Mouse (Mus musculus) lung, postnatal 14 days (tissue): ENCODE data around the gene Bst2.

Experiments used
- DNase-seq: peaks from one replicate; pipeline ENCODE4 v3.0.0; 2021

Bst2 gene

GRCm38 (mm10) chr8:71537028-71537867 is at the start of gene Bst2:
Bst2 (minus strand) TSS chr8:71537456.
- DNase-seq: peak; percentile 92

- DNase-seq: peak; percentile 61
These were observed 49.6 kb upstream of the Bst2 start for GRCm38 (mm10) chr8:71586891-71587290.

DNA sequence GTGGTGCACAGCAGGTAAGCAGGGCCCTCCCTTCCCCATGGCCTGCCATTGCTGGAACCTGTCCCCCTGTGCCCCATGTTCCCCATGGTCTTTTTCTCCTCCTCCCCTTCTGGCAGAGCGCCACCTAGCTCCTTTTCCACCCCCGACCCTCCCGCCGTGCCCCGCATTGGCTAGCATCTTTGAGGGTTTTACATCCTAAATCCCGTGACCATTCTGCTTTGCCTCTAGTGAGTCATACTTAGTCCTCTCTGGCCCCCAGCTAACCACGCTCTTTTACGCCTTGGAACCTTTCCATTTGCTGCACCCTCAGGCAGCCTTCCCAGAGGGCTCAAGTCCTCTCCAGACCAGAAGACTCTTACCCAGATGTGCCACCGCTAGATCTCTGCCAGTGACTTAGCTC is 42.9 kb upstream of the Bst2 start:
- DNase-seq: no peak

- no peak for DNase-seq
These were observed 42.2 kb upstream of the Bst2 start for GRCm38 (mm10) chr8:71579476-71579875.

DNA sequence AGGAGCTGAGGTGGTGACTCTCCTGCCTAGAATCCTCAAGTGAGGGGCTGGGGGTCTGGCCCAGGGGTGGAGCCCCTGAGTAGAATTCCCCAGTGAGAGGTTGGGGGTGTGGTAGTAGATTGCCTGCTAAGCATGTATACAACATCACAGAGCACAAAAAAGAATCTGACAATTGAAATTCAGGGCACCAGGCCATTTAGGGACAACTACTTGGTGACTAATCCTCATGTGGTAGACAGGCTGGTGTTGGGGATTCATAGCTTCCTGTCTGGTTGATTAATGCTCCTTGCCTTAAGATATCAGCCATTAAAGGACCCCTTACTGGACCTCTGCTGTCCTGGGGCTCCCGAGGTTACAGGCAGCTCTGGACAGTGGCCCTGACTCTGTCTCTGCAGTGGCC is 41.8 kb upstream of the Bst2 start:
- DNase-seq: no peak

- no peak for DNase-seq
These were observed 40.7 kb upstream of the Bst2 start for GRCm38 (mm10) chr8:71577856-71578387.

DNA sequence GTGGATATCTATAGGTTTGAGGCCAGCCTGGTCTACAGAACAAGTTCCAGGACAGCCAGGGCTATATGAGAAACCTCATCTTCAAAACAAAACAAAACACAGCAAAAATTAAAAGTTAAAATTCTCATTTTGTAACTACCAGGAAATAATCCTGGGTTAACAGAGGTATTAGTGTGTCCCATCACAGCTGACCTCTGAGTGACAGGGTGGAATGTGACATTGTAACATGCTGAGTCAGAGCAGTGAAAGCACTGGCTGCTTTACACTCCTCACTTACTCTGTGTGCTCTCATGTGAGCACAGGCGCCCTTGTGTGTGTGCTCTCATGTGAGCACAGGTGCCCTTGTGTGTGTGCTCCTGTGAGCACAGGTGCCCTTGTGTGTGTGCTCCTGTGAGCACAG is 37.8 kb upstream of the Bst2 start:
- DNase-seq: no peak

DNA sequence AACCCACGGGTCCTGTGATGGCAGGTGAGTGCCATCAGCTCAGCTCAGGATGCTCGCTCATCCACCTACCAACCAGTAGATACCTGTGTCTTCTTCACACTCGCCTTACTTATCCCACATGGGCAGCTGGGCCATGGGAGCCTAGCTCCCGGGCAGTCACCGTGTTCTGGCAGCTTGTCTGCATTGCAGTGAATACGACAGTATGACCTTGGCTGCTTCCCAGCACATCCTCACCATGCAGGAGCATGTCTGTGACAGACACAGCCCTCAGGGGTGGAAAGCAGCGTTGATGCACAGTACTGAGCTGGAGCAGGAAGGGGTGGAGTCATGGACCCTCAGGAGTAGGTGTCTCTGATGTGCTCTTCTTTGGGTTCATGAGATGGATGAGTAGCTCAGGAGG is 37.2 kb upstream of the Bst2 start:
- no peak for DNase-seq

GRCm38 (mm10) chr8:71572847-71573633 is 35.8 kb upstream of the Bst2 start:
- DNase-seq: no peak

GRCm38 (mm10) chr8:71572077-71572476 is 34.8 kb upstream of the Bst2 start:
- DNase-seq: no peak

DNA sequence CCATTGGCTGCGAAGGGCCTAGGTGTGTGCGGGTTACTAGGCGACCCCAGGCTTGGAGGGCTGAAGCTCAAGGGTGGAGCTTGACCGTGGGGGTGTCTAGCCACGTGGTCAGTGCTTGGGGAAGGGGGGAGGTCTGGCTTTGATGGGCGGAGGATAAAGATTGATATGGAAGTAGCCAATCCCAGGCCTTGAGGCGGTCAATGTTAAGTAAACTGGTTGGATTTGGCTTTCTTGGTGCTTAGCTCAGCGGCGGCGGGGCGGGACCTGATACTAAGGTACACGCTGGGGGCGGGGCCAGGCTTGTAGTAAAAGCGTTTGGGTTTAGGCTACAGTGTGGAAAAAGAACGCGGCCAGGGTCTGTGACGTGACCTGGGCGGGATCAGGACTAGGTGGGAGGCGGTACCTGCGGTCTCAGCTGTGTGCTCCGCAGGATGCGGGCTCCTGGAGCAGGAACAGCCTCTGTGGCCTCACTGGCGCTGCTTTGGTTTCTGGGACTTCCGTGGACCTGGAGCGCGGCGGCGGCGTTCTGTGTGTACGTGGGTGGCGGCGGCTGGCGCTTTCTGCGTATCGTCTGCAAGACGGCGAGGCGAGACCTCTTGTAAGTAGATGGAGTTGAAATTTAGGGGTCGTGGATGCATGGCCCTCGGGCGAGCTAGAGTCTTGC is 33.2 kb upstream of the Bst2 start:
- peak; percentile 92 for DNase-seq

GRCm38 (mm10) chr8:71569366-71570290 is 32.4 kb upstream of the Bst2 start:
- peak; percentile 84 for DNase-seq

DNA sequence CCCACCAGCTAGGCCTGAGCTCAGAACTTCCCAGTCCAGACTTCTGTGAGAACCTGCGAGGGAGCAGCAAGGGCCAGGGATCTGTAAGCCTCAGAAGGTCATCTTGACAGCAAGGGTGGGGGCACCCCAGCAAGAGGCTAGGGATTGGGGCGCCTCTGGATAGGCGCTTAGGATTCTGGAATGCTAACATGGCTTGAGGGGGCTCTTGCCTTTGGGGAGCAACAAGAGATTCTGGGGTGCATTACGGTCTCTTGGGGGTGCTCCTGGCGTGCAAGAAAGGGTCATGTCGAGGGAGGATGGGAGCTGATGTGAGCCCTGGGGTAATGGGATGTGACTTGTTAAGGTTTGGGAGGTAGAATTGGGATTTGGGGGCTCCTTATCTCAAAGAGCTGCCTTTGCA is 31.7 kb upstream of the Bst2 start:
- no peak for DNase-seq

DNA sequence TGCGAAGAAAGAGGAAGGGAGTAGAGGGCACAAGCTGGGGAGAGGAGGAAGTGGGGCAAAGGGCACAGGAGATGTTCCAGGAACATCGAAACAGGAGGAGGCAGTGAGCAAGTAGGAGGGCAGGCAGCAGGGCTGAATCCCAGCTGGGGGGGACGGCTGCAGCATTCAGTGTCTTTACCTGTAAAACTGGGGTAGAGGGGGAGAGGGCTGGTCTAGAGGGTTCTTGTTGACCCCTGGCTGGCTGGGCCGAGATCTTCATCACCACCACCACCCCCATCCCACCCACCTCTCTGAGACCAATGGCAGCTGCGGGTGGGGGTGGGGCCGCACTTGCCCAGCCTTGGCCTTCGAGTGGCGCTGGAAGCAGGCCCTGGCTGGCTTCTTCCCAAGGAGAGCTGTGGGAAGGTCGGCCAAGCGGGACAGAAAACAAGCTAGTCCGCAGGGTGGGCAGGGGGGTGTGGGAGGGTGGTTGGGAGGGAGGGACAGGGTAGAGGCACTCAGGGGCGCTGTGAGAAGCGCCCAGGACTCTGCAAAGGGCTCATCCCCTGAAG is 31.2 kb upstream of the Bst2 start, which contains the start of gene Slc27a1:
Slc27a1 (plus strand) TSS at position 496 of the 551 bp plus-strand sequence.
- DNase-seq: peak; percentile 81

DNA sequence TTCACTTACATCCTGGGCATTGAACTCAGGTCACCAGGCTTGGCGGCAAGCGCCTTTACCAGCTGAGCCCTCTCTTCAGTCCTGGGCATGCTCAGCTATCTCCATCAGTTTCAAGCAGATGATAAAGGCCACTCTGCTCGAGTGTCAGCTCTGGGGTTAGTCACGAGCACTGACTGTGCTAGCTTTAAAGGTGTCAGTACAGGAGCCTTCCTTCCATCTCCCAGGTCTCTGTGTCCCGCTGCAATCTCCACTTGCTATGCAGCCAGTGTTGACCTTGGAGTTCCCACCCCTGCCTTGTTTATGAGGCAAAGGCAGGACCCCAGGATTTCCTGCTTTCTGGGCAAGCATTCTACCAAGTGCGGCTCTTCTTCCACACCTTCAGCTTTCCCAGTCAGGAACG is 30.3 kb upstream of the Bst2 start:
- DNase-seq: no peak

GRCm38 (mm10) chr8:71566501-71566900 is 29.2 kb upstream of the Bst2 start, which contains the start of gene Nxnl1:
Nxnl1 (minus strand) TSS chr8:71566601.
- no peak for DNase-seq

DNA sequence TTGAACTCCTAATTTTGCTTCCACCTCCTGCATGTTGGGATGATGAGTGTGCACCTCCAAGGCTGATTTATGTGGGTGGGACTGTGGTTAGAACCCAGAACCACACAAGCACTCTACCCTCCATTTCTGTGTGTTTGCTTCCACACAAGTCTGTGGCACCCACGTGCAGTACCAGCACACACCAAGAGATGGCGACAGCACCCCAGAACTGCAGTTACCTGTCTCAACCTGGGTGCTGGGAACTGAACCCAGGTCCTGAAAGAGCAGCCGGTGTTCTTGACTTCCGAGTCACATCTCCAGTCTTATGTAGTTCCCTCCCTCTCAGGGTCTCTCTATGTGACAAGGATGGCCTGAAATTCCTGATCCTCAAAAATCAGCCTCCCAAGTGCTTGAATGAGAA is 26.7 kb upstream of the Bst2 start:
- no peak for DNase-seq

DNA sequence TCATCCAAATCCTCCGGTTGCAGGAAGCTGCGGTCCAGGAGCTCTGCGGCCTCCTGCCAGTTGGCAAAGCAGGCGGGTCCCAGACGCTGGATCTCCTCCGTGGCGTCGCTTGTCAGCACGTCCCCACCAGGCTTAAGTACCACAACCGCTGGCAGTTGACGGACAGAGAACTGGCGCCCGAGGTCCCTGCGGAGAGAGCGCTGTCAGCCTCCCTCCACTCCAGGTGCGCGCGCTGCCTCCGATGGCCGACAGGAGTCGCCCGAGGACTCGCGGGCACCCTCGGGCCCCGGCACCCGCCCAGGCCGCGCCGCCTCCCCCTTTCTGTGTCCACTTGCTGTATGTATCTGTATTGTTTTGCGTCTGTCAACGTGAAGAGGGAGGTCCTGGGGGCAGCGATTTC is 25.5 kb upstream of the Bst2 start:
- DNase-seq: peak; percentile 91

DNA sequence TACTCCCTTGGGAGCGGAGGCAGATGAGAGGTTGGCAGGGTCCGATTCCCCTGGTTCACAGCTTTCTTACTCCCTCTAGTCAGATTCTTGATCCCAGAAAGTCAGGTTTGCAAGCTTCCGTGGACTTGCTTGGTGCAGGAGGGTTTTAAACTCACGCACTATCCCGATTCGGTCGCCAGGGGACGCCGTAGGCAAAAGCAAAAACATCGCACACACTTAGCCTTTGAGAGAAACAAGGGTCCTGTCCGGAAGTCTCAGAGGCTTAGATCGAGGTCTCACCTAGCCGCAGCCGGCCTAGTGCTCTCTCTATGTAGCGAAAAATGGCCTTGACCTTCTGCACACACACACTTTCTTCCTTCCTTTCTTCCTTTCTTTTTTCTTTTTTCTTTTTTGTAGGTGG is 24.1 kb upstream of the Bst2 start:
- peak; percentile 77 for DNase-seq

GRCm38 (mm10) chr8:71560765-71561164 is 23.5 kb upstream of the Bst2 start:
- DNase-seq: no peak

- DNase-seq: no peak
These were observed 22.8 kb upstream of the Bst2 start for GRCm38 (mm10) chr8:71560071-71560470.
